Mouse (Mus musculus): ENCODE results near the gene Aire. TPM values are rescaled to one million over a fixed set of nuclear protein-coding genes. Genes with fewer than 3 reads are reported as not detected.

Gene Aire
- total RNA-seq, 2 experiments from 2014 or later: 0.46 to 0.54 TPM

GRCm38 (mm10) chr10:77984660-77985059 lies 58.8 kb downstream of the Aire start:
- peak; percentile 96 for TF ChIP-seq CTCF (conservative IDR thresholded peaks at IDR 0.05)
- DNase-seq (ENCODE audit: low spot score in 2 of 2): peak; percentile 67 to 85
- H3K27ac ChIP-seq: peak overlapping the region; percentile 71

More at GRCm38 (mm10) chr10:77984660-77985059, 58.8 kb downstream of the Aire start:
- no peak overlapping the region for H3K4me3 ChIP-seq

Other genes with a start within 250 kb of the Aire start
- gene Gm9639, start 248.5 kb downstream of the Aire start, total RNA-seq (2021): not detected
- gene Gm19668, start 244.5 kb downstream of the Aire start, total RNA-seq (2021): not detected
- gene Gm9507, start 231.8 kb downstream of the Aire start, total RNA-seq (2021): not detected
- gene Gm2696, start 228.9 kb downstream of the Aire start, total RNA-seq (2021): not detected
- gene Krtap10-4, start 216.5 kb downstream of the Aire start, total RNA-seq (2021): not detected
- not detected for gene Krtap10-10, start 207.7 kb downstream of the Aire start, total RNA-seq (2021)
- not detected for gene Gm36176, start 196.8 kb downstream of the Aire start, total RNA-seq (2021)
- gene Gm10318, start 190.8 kb downstream of the Aire start, total RNA-seq (2021): not detected
- gene Gm3285, start 181.6 kb downstream of the Aire start, total RNA-seq (2021): not detected
- 1 to 10 TPM; 3.6 to 3.7 TPM for gene Lrrc3, start 141.1 kb downstream of the Aire start, total RNA-seq (2021)
- gene Trpm2, start 73.0 kb downstream of the Aire start, total RNA-seq (2021): 10 to 100 TPM; 37.4 to 41.5 TPM
- gene 1810043G02Rik, start 65.1 kb downstream of the Aire start, total RNA-seq (2021): 10 to 100 TPM; 37.1 to 44.4 TPM
- gene Pfkl, start 33.5 kb downstream of the Aire start, total RNA-seq (2021): 100 to 1,000 TPM; 232 to 233 TPM
- gene Dnmt3l, start 1.7 kb downstream of the Aire start, total RNA-seq (2021): not detected
- gene Icosl, start 25.7 kb upstream of the Aire start, total RNA-seq (2021): 10 to 100 TPM in 1 of 2 experiments, 1 to 10 TPM in 1; 8.4 to 11.2 TPM
- 100 to 1,000 TPM; 124 to 134 TPM for gene D10Jhu81e, start 126.2 kb upstream of the Aire start, total RNA-seq (2021)
- gene Pwp2, start 141.5 kb upstream of the Aire start, total RNA-seq (2021): 10 to 100 TPM; 19.7 to 19.9 TPM
- gene Trappc10, start 201.0 kb upstream of the Aire start, total RNA-seq (2021): 10 to 100 TPM; 83.4 to 84.1 TPM

Data from layer of hippocampus, adult 2 months (tissue).